Mouse (Mus musculus) MEL (cell line): Measurements from ENCODE around the gene Itpk1. TPM values are rescaled to one million over a fixed set of nuclear protein-coding genes. Genes with fewer than 3 reads are reported as not detected.

Experiments
- DNase-seq: peaks from one replicate; pipeline ENCODE4 v3.0.0; 2011; ENCODE audit warnings: low read depth, low spot score
- H3K27ac ChIP-seq: 2 replicates; pipeline ENCODE4 v1.5.1; 2012; ENCODE audit warnings: low read depth, mild to moderate bottlenecking, control low read depth, low read length, moderate library complexity; ENCODE audit not compliant: control insufficient read depth
- H3K27me3 ChIP-seq, 2 experiments: fragments of 150-350 bp in 1 of 2; sonication (generic) in 1 of 2; 2 replicates each; pipeline ENCODE4 v1.6.1; 2012; ENCODE audit warnings: low read length in 2 of 2, mild to moderate bottlenecking in 2 of 2, improper control_type of control experiment in 1 of 2, moderate library complexity in 1 of 2; ENCODE audit not compliant: insufficient read depth in 2 of 2, control insufficient read depth in 1 of 2
- H3K36me3 ChIP-seq, 2 experiments: 2 replicates each; pipeline ENCODE4 v1.6.1; 2012 to 2014; ENCODE audit warnings: low read length in 2 of 2, improper control_type of control experiment in 1 of 2, inconsistent platforms in 1 of 2, mild to moderate bottlenecking in 1 of 2; ENCODE audit not compliant: insufficient read depth in 2 of 2, control insufficient read depth in 1 of 2
- H3K4me1 ChIP-seq, 2 experiments: fragments of 150-350 bp in 1 of 2; sonication (generic) in 1 of 2; 2 replicates each; pipeline ENCODE4 v1.6.1; 2012; ENCODE audit warnings: low read length in 2 of 2, improper control_type of control experiment in 1 of 2, mild to moderate bottlenecking in 1 of 2; ENCODE audit not compliant: insufficient read depth in 2 of 2, control insufficient read depth in 1 of 2
- H3K4me3 ChIP-seq, 2 experiments: fragments of 150-350 bp in 1 of 2; sonication (generic) in 1 of 2; 2 replicates each; pipeline ENCODE4 v1.5.1; 2012; ENCODE audit warnings: low read depth in 2 of 2, low read length in 2 of 2, mild to moderate bottlenecking in 2 of 2, moderate library complexity in 2 of 2, control low read depth in 1 of 2, improper control_type of control experiment in 1 of 2; ENCODE audit not compliant: control insufficient read depth in 1 of 2, insufficient read depth in 1 of 2
- H3K79me2 ChIP-seq: 2 replicates; pipeline ENCODE4 v1.6.1; 2012; ENCODE audit warnings: mild to moderate bottlenecking, low read length, moderate library complexity; ENCODE audit not compliant: control insufficient read depth, poor library complexity, insufficient read depth
- H3K9ac ChIP-seq: 2 replicates; pipeline ENCODE4 v1.6.1; 2012; ENCODE audit warnings: low read depth, mild to moderate bottlenecking, control low read depth, low read length, moderate library complexity; ENCODE audit not compliant: control insufficient read depth, poor library complexity, severe bottlenecking
- H3K9me3 ChIP-seq: fragments of 150-350 bp; sonication (generic); replicated peaks from 2 replicates; pipeline ENCODE4 v1.6.1; 2012; ENCODE audit warnings: mild to moderate bottlenecking, low read length, improper control_type of control experiment, moderate library complexity; ENCODE audit not compliant: insufficient read depth
- BHLHE40 ChIP-seq: IDR thresholded peaks from 2 replicates; pipeline ENCODE4 v1.6.1; 2012; ENCODE audit warnings: low read depth, mild to moderate bottlenecking, inconsistent platforms, low read length, improper control_type of control experiment, borderline replicate concordance
- CHD2 ChIP-seq: IDR thresholded peaks from 2 replicates; pipeline ENCODE4 v1.6.1; 2011; ENCODE audit warnings: low read length, improper control_type of control experiment
- E2F4 ChIP-seq: IDR thresholded peaks from 2 replicates; pipeline ENCODE4 v1.6.1; 2011; ENCODE audit warnings: low read depth, low read length, improper control_type of control experiment, borderline replicate concordance
- EP300 ChIP-seq, 2 experiments: IDR thresholded peaks; 2 replicates each; pipeline ENCODE4 v1.6.1; 2011; ENCODE audit warnings: improper control_type of control experiment in 2 of 2, low read length in 2 of 2, low read depth in 1 of 2, mild to moderate bottlenecking in 1 of 2
- ETS1 ChIP-seq: IDR thresholded peaks from 2 replicates; pipeline ENCODE4 v1.6.1; 2012; ENCODE audit warnings: low read depth, mild to moderate bottlenecking, inconsistent platforms, low read length, improper control_type of control experiment, moderate library complexity
- GABPA ChIP-seq: IDR thresholded peaks from 2 replicates; pipeline ENCODE4 v1.6.1; 2012; ENCODE audit warnings: low read depth, mild to moderate bottlenecking, inconsistent platforms, low read length, improper control_type of control experiment, moderate library complexity
- GATA1 ChIP-seq: IDR thresholded peaks from 2 replicates; pipeline ENCODE4 v1.6.1; 2011; ENCODE audit warnings: low read depth, low read length, improper control_type of control experiment
- HCFC1 ChIP-seq: IDR thresholded peaks from 2 replicates; pipeline ENCODE4 v1.6.1; 2012; ENCODE audit warnings: low read depth, mild to moderate bottlenecking, inconsistent platforms, low read length, improper control_type of control experiment, moderate library complexity
- MAZ ChIP-seq: IDR thresholded peaks from 2 replicates; pipeline ENCODE4 v1.6.1; 2012; ENCODE audit warnings: low read depth, mild to moderate bottlenecking, inconsistent platforms, low read length, improper control_type of control experiment
- MXI1 ChIP-seq: IDR thresholded peaks from 2 replicates; pipeline ENCODE4 v1.6.1; 2011; ENCODE audit warnings: mild to moderate bottlenecking, low read depth, low read length, improper control_type of control experiment
- MYC ChIP-seq: IDR thresholded peaks from 2 replicates; pipeline ENCODE4 v1.6.1; 2011; ENCODE audit warnings: low read depth, mild to moderate bottlenecking, low read length, improper control_type of control experiment, moderate library complexity
- NELFE ChIP-seq: IDR thresholded peaks from 2 replicates; pipeline ENCODE4 v1.6.1; 2011; ENCODE audit warnings: low read depth, low read length, improper control_type of control experiment
- NRF1 ChIP-seq: IDR thresholded peaks from 2 replicates; pipeline ENCODE4 v1.6.1; 2014; ENCODE audit warnings: low read depth, mild to moderate bottlenecking, inconsistent platforms, low read length, improper control_type of control experiment, moderate library complexity; ENCODE audit not compliant: poor library complexity, insufficient read depth, severe bottlenecking
- POLR2A ChIP-seq, 2 experiments: IDR thresholded peaks; 2 replicates each; pipeline ENCODE4 v1.6.1; 2011 to 2012; ENCODE audit warnings: low read length in 2 of 2, mild to moderate bottlenecking in 2 of 2, control low read depth in 1 of 2, improper control_type of control experiment in 1 of 2, low read depth in 1 of 2, moderate library complexity in 1 of 2; ENCODE audit not compliant: control insufficient read depth in 1 of 2, insufficient read depth in 1 of 2, poor library complexity in 1 of 2
- RAD21 ChIP-seq: IDR thresholded peaks from 2 replicates; pipeline ENCODE4 v1.6.1; 2011; ENCODE audit warnings: mild to moderate bottlenecking, low read depth, low read length, improper control_type of control experiment
- RCOR1 ChIP-seq: IDR thresholded peaks from 2 replicates; pipeline ENCODE4 v1.6.1; 2012; ENCODE audit warnings: low read depth, mild to moderate bottlenecking, inconsistent platforms, low read length, improper control_type of control experiment
- SIN3A ChIP-seq: IDR thresholded peaks from 2 replicates; pipeline ENCODE4 v1.6.1; 2012; ENCODE audit warnings: low read length, improper control_type of control experiment, inconsistent platforms
- SMC3 ChIP-seq: IDR thresholded peaks from 2 replicates; pipeline ENCODE4 v1.6.1; 2011; ENCODE audit warnings: low read depth, low read length, improper control_type of control experiment
- TBP ChIP-seq: IDR thresholded peaks from 2 replicates; pipeline ENCODE4 v1.8.0; 2011; ENCODE audit warnings: low read depth, low read length, improper control_type of control experiment
- TCF12 ChIP-seq: IDR thresholded peaks from 2 replicates; pipeline ENCODE4 v1.6.1; 2014; ENCODE audit warnings: low read depth, mild to moderate bottlenecking, inconsistent platforms, low read length, improper control_type of control experiment, moderate library complexity
- UBTF ChIP-seq: IDR thresholded peaks from 2 replicates; pipeline ENCODE4 v1.6.1; 2012; ENCODE audit warnings: low read depth, mild to moderate bottlenecking, inconsistent platforms, low read length, improper control_type of control experiment, moderate library complexity, borderline replicate concordance; ENCODE audit not compliant: insufficient read depth
- ZC3H11A ChIP-seq: IDR thresholded peaks from 2 replicates; pipeline ENCODE4 v1.6.1; 2012; ENCODE audit warnings: low read depth, mild to moderate bottlenecking, inconsistent platforms, low read length, improper control_type of control experiment
- ZKSCAN1 ChIP-seq: IDR thresholded peaks from 2 replicates; pipeline ENCODE4 v1.6.1; 2012; ENCODE audit warnings: low read depth, mild to moderate bottlenecking, inconsistent platforms, low read length, improper control_type of control experiment, moderate library complexity
- ZNF384 ChIP-seq: IDR thresholded peaks from 2 replicates; pipeline ENCODE4 v1.6.1; 2012; ENCODE audit warnings: low read depth, mild to moderate bottlenecking, inconsistent platforms, low read length, improper control_type of control experiment
- polyA plus RNA-seq, 2 experiments: library from polyadenylated mRNA; stranded (reverse) in 1 of 2; unstranded in 1 of 2; fragments of >175 nt in 1 of 2; fragments of >200 nt in 1 of 2; gene quantifications; 2 replicates each; pipeline versions ENCODE4 v1.2.1 to v1.2.4; 2012; ENCODE audit warnings: low replicate concordance in 2 of 2, low read depth in 1 of 2; ENCODE audit not compliant: insufficient read length in 2 of 2, insufficient read depth in 1 of 2, missing spikeins in 1 of 2
- total RNA-seq: library from RNA; depleted of rRNA; stranded (reverse); fragments of 300-350 nt; gene quantifications from 2 replicates; pipeline ENCODE4 v1.2.3, GENCODE M21; 2012

The Itpk1 gene
- total and polyA plus RNA-seq, 3 experiments = 12.0 to 25.7 TPM; not detected in 1

DNA sequence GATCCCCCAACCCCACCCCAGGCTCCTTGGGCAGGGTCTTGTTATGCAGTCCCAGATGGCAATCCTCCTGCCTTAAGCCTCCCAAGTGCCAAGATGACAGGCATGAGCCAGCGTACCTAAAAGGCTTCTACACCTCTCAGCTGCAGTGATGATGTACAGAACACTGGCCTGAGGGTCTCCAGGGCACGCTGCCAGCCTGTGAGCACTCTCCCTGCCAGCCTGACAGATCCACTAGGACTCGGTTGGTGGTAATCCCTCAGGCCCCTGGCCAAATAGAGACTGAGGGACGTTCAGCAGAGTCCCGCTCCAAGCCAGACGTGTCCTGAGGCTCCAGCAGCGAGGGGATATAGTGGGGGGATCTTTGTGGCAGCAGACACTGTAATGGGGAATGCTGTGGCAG is 131.7 kb downstream of the Itpk1 start:
- no peaks in the 10 kb centered on the region for H3K9me3 ChIP-seq
- no peaks in the 10 kb centered on the region for H3K4me1 ChIP-seq
- H3K36me3 ChIP-seq = no peaks in the 10 kb centered on the region
- DNase-seq = no peak
- H3K4me3 ChIP-seq = no peak overlapping the region
- no peaks in the 10 kb centered on the region for H3K79me2 ChIP-seq
- TF ChIP-seq E2F4 = no peak
- TF ChIP-seq ZKSCAN1 = no peak
- no peak for TF ChIP-seq RCOR1
- TF ChIP-seq, all 39 proteins: peak for 0
- no peak overlapping the region for H3K27ac ChIP-seq
- H3K9ac ChIP-seq = no peak overlapping the region
- no peaks in the 10 kb centered on the region for H3K27me3 ChIP-seq

GRCm38 (mm10) chr12:102571666-102572065 is 133.1 kb downstream of the Itpk1 start:
- Histone ChIP-seq H3K4me3 (no peak overlapping the region), H3K4me1 (no peaks in the 10 kb centered on the region), H3K36me3 (no peaks in the 10 kb centered on the region), H3K9ac (no peak overlapping the region), H3K79me2 (no peaks in the 10 kb centered on the region), H3K27ac (no peak overlapping the region), H3K9me3 (no peaks in the 10 kb centered on the region), H3K27me3 (no peaks in the 10 kb centered on the region)
- DNase-seq = no peak
- no peak for TF ChIP-seq NRF1
- no peak for TF ChIP-seq EP300 (IDR thresholded peaks at IDR 0.05; ENCODE audit: low read depth in 1 of 2, low read length in 2 of 2)
- no peak for TF ChIP-seq SMC3
- no peak for TF ChIP-seq BHLHE40
- TF ChIP-seq MYC = no peak
- TF ChIP-seq POLR2A (IDR thresholded peaks at IDR 0.05; ENCODE audit: control insufficient read depth in 1 of 2, insufficient read depth in 1 of 2, low read depth in 1 of 2, low read length in 2 of 2, poor library complexity in 1 of 2) = no peak
- no peak for TF ChIP-seq NELFE
- TF ChIP-seq ZC3H11A = no peak
- TF ChIP-seq CHD2 = no peak
- TF ChIP-seq GATA1 = no peak
- TF ChIP-seq ETS1 = no peak
- no peak for TF ChIP-seq GABPA
- no peak for TF ChIP-seq SIN3A
- no peak for TF ChIP-seq RAD21

DNA sequence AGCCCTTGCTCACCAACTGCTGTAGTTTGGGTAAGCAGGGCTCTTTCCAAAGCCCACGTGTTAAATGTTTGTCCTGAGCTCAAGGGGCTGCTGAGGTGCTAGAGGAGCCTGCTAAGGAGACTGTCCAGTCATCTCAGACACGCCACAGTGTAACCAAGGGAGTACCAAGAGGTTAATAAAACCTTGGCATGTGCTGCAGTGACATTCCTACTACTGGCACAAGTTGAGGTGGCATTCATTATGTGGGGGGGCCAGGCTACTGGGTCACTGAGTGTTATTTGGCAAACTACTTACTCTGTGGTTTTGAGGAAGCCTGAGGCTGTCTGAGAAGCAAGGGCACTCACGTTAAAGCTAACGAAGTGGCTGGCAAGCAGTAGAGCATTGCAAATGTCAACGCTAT is 134.0 kb downstream of the Itpk1 start:
- Histone ChIP-seq H3K4me1 (no peaks in the 10 kb centered on the region), H3K9me3 (no peaks in the 10 kb centered on the region), H3K27me3 (no peaks in the 10 kb centered on the region), H3K4me3 (no peak overlapping the region), H3K9ac (no peak overlapping the region), H3K27ac (no peak overlapping the region), H3K79me2 (no peaks in the 10 kb centered on the region), H3K36me3 (no peaks in the 10 kb centered on the region)
- no peak for TF ChIP-seq POLR2A (IDR thresholded peaks at IDR 0.05; ENCODE audit: control insufficient read depth in 1 of 2, insufficient read depth in 1 of 2, low read depth in 1 of 2, low read length in 2 of 2, poor library complexity in 1 of 2)
- no peak for TF ChIP-seq MAZ
- TF ChIP-seq SMC3 = no peak
- no peak for TF ChIP-seq UBTF
- no peak for TF ChIP-seq MXI1
- TF ChIP-seq RCOR1 = no peak
- TF ChIP-seq HCFC1 = no peak
- no peak for TF ChIP-seq TBP
- TF ChIP-seq MYC = no peak
- TF ChIP-seq ZKSCAN1 = no peak
- TF ChIP-seq TCF12 = no peak
- no peak for TF ChIP-seq E2F4
- TF ChIP-seq GATA1 = no peak
- no peak for TF ChIP-seq ZNF384
- DNase-seq = no peak
